Mouse (Mus musculus): ENCODE results near the gene Mxi1.
"Not testable (repeated sequence)": the region's sequence is repeated elsewhere in the genome, so short reads cannot be mapped to it uniquely, and the experiment has no call there.

DNA sequence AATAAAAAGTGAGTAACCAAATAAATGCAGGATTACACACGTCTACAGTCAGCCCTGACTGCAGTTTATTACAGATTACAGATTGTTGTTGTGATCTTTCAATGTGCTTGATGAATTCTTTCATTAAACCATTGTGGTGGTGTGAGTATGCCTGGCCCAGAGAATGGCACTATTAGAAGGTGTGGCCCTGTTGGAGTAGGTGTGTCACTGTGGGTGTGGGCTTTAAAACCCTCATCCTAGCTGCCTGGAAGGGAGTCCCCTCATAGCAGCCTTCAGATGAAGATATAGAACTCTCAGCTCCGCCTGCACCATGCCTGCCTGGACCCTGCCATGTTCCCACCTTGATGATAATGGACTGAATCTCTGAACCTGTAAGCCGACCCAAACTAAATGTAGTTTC lies 84.6 kb downstream of the Mxi1 start:
- TF ChIP-seq SMC3, ZMIZ1 (IDR thresholded peaks at IDR 0.05; ENCODE audit: low read depth, low read length): not testable (repeated sequence)

All from CH12.LX (cell line).